Mouse (Mus musculus) cortical plate, adult 2 months (tissue): ENCODE results near the gene Selenow.

Experiments
- CTCF ChIP-seq: fragments of 200-500 bp; IDR thresholded peaks from 2 replicates; pipeline ENCODE4 v1.5.1; 2011; ENCODE audit warnings: mild to moderate bottlenecking, control low read depth, low read length; ENCODE audit not compliant: insufficient read depth; ENCODE audit errors: extremely low read depth
- POLR2A ChIP-seq: fragments of 200-500 bp; IDR thresholded peaks from 2 replicates; pipeline ENCODE4 v1.6.1; 2011; ENCODE audit warnings: mild to moderate bottlenecking, low read length, control low read depth; ENCODE audit not compliant: insufficient read depth; ENCODE audit errors: extremely low read depth

DNA sequence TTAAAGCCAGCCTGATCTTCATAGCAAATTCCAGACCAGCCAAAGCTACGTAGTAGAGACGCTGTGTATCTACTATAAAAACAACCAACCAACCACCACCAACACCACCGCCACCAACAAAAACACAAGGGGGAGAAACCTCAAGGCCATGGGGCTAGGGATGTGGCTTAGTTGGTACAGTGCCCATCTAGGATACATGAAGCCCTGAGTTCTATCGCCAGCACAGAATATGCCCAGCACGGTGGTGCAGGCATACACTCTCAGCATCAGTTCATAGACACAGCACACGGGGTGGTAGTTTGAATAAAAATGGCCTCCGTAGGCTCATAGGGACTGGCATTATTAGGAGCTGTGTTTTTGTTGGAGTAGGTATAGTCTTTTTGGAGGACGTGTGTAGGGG lies 46.1 kb upstream of the Selenow start:
- no peak for TF ChIP-seq CTCF
- no peak for TF ChIP-seq POLR2A
